Mouse (Mus musculus) gastrocnemius, postnatal 36 days (tissue): ENCODE measurements at regions not wholly inside any gene's neighbourhood (a gene's known extent, or its start where the extent isn't known, plus 50 kb on each side); places are given as distances from the start of the nearest gene placed in this dataset.
"Not testable (repeated sequence)": the region's sequence is repeated elsewhere in the genome, so short reads cannot be mapped to it uniquely, and the experiment has no call there.

Experiments
- DNase-seq, 2 experiments: peaks; one replicate each; pipeline ENCODE4 v3.0.0; 2022
- intact Hi-C: fragments of 180-260 bp; cut with DNase I; formaldehyde crosslinking; loops from one replicate; pipeline ENCODE4 v1.15.1; 2025

GRCm38 (mm10) chr6:60046825-60047224 lies 620.7 kb upstream of the Gprin3 start:
- no peak for DNase-seq
- intact Hi-C loops: loop anchor here (2.0 kb wide), 1 partner anchor 212 kb away; no protein-coding TSS in a partner anchor

- DNase-seq, intact Hi-C loops: not testable (repeated sequence)
These were observed 619.4 kb upstream of the Gprin3 start for GRCm38 (mm10) chr6:60045531-60045930.

DNA sequence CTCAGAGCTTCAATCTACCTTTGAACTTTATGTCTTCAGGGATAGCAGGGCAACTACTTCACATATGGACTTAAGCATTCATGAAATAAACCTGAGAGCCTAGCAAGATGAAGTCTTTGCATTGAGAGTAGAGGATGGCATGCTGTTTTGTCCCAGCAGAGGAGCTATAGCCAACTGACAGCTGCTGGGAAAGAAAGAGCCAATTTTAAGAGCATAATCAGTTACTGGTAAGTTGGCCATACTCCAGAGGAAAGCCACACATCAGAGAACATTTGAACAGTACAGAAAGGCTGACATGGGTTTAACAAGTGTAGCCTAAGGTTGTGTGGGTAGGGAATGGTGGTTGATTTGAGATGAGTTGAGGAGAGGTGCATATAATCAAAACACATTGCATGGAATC lies 618.7 kb upstream of the Gprin3 start:
- no peak for DNase-seq
- intact Hi-C loops: no loop called here
